Mouse (Mus musculus) left cerebral cortex, postnatal 4 days (tissue): ENCODE measurements around the gene Plscr3. TPM values are rescaled to one million over a fixed set of nuclear protein-coding genes. Genes with fewer than 3 reads are reported as not detected.

Source experiments
- DNase-seq: peaks from one replicate; pipeline ENCODE4 v3.0.0-alpha.2; 2022
- intact Hi-C: fragments of 180-260 bp; cut with DNase I; formaldehyde crosslinking; loops from one replicate; pipeline ENCODE4 v1.15.1; 2025
- total RNA-seq, 2 experiments: library from RNA; stranded (reverse); gene quantifications; 2 replicates each; pipeline ENCODE4 v1.2.3; 2021

The Plscr3 gene
- total RNA-seq, 2 experiments from 2014 or later = 46.2 to 52.1 TPM

DNA sequence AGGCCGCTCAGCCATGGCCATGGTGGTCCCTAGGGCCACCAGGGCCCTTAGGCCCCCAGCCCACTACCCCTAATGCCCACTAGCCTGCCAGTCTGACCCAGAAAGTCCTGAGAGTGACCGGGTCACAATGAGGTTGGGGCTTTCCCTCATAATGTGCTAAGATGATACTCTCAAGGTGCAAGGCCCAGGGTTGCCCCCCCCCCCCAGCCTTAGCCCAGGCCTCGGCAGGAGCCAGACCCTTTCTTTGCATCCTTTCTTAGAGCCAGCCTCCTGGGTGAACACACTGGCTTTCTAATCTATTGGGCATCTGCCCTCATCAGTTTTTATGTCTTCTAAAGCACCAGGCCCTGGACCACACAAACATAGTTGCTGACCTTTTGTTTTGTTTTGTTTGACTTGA, 24.1 kb upstream of the Plscr3 start, which contains the start of gene Spem1:
Spem1 (minus strand) TSS at position 101 of the 400 bp plus-strand sequence.
- no peak for DNase-seq

DNA sequence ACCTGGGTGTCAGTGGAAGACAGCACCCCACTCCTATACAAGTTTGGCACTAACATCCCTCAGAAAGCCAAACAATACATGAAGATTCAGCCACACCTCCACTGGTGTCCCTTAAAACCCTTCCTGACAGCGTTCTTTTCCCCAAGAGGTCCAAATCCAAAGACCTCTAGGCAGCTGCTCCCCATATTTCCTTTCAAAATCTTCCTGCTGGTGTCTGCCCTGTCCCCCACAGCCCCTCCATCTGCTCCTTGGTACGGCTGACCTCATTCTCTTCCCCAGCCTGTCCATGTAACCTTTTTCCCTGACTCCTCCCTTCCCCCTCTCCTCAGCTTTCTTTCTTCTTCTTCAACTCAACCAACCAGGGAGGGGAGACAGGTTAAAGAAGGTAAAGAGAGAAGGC, 22.7 kb upstream of the Plscr3 start:
- intact Hi-C loops = no loop called here
- no peak for DNase-seq

More for the DNA sequence above, 24.1 kb upstream of the Plscr3 start, which contains the start of gene Spem1:
- intact Hi-C loops = no loop called here

DNA sequence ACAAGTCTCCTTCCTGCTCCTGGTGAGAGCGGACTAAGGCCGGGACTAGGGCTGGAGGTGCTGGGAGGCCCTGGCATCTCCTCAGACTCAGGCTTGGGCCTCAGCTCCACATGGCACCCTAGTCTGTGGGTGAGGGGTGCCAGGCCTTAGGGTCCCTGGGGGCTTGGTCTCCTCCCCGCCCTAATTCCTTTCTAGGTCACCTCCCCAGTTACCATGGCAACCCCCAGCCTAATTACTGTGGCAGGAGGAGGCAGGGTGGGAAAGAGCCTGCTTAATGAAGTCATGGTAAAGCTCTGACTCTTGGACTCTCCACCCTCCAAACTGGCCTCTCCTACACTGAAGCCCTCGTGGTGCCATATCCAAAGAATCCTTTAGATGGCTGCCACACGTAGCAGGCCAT, 17.3 kb upstream of the Plscr3 start:
- DNase-seq = no peak
- intact Hi-C loops = no loop called here

DNA sequence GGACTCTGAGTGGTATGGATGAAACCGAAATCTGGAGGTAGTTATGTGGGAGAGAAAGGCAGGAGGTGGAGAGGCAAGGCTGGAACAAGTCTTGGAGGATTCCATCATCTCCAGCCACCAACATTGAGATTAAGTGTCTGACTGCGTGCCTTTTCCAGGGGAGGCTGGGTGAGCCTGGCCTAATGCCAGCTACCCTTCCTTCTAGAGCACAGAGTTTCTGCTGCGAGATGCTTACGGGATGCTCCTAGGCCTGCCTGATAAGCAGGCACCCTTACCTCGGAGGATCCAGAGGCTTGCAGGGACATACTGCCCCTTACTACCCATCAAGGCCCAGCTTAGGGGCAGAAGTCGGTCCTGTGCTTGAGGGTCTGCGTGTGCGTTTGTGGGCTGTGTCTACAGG, 12.6 kb upstream of the Plscr3 start:
- no peak for DNase-seq
- intact Hi-C loops = no loop called here

DNA sequence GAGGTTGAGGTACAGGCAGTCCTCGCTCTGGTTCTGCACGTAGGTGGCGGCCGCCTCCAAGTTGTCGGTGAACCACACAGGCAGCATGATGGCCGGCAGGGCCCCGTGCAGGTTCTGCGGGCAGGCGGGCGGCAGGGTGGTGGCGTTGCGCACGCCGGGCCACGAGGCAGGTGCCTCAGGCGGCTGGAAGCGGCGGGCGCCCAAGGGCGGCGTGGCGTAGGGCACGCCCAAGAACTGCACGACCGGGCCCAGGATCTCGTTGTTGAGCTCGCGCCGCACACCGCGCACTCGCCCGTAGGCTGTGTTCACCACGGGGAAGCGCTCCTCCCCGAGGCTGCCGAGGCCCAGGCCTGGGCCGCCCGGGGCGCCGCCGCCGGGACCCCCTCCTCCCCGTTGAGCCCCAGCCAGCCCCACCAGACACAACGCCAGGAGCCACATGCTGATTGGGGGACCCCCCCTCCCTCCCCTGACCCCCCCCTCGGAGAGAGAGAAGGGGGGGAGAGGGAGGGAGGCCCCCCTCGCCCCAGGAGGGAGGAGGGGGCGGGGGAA, 12.1 kb upstream of the Plscr3 start:
- intact Hi-C loops = no loop called here
- no peak for DNase-seq

DNA sequence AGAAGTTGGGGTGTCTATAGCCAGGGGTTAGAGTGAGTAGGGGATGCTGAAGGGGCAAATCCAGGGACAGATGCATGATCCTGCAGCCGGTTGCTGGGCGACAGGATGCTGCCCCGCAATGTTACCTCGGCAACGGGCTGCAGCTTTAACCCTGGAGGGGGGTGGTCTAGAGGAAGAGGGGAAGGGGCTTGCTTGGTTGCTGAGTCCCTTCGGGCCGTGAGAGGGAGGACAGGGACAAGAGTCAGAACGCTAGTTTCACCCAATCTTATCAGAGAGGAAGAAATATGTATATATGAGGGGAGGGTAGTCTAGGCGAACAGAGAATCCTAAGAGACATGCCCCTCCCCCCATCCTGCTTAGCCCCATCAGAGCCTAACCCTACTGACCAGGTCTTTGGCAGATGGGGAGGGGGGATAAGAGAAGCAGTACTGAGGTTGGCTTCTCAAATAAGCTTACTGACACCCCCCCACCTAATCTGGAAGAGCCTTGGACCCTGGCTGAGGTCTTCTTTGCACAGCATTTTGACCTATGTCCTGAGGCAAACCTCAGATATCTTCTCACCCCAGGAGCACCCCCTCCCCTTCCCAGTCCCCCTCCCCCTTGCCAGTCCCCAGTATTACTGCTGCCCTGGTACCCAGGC, 10.7 kb upstream of the Plscr3 start:
- no peak for DNase-seq

DNA sequence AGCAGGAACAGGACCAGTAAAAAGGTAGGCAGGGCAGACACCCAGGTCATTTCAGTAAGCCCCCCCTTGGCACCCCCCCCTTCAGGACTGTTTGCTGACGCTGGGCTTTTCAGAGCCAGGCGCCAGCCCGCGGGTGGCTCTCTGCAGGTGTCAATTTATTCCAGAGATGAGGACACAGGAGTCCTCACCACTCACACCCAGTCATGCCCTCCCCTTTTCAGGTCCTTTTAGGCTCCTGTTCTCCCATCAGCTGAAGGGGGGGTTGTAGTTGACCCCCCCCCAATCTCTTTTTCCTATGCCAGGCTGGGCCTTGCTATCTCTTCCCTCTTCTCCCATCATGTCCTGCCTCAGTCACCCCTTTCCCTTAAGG, 10.2 kb upstream of the Plscr3 start:
- no peak for DNase-seq
- intact Hi-C loops = loop anchor here (5.0 kb wide), 1 partner anchor 34 kb away; the partner anchor contains the start of gene Fgf11

More for the DNA sequence above, 10.7 kb upstream of the Plscr3 start:
- intact Hi-C loops = loop anchor here (5.0 kb wide), 1 partner anchor 33 kb away; the partner anchor contains the start of gene Fgf11

DNA sequence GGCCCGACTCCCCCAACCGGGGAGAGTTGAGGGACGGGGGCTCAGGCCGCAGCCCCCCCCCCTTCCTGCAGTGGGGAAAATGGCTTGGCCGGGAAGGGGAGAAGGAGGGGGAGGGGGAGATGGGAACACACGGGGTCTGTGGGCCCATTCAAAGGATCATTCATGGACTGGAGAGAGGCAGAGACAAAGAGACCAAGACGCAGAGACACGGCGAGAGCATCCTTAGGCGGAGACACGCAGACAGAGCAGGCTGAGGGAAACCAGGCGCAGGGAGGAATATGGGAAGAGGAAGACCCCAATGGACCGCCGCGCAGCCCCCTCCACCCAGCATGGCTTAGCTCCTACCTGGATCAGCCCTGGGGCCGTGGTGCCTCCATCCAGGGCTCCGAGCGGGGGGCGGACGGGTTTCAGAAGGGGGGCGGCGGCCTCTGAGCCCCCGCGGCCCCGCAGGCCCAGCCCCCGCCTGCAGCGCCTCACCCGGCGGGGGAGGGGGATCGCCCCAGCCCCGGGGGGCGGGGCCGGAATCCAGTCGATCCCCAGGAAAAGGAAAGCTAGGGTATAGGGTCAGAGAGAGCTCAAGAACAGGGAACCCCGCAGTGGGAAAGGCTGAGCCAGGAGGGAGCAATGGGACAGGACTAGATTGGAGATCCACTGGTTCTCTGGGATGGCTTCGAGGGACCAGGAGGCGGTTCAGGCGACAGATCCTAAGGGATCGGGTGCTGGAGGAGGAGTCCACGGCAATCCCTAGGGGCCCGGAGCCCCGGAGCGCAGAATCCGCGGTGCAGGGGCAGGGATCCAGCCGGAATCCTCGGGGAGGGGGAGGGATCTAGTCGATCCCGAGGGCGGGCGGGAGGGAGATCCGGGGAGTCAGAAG, 9.2 kb upstream of the Plscr3 start:
- peak; percentile 44 for DNase-seq
- intact Hi-C loops = loop anchor here (5.0 kb wide), 1 partner anchor 35 kb away; the partner anchor contains the start of gene Fgf11

DNA sequence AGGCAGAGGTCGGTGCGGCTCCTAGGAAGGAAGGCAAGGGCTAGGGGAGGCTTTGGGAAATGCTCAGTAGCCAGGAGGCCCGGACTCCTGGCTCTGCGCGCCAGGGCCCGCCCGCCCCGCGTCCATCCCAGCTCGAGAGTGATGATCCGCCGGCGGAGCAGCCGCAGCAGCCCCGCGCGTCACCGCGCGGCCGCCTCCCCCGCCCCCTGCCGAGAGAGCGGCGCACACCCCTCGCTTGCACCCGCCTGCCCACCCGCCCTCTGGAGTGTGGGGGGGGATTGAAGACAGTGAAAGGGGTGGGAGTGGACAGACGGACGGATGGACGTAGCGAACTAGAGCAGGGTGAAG, 8.6 kb upstream of the Plscr3 start, which contains the start of gene Nlgn2:
Nlgn2 (minus strand) TSS at position 181 of the 348 bp plus-strand sequence.
- intact Hi-C loops = loop anchor here (5.0 kb wide), 1 partner anchor 35 kb away; the partner anchor contains the start of gene Fgf11
- DNase-seq = peak; percentile 89

DNA sequence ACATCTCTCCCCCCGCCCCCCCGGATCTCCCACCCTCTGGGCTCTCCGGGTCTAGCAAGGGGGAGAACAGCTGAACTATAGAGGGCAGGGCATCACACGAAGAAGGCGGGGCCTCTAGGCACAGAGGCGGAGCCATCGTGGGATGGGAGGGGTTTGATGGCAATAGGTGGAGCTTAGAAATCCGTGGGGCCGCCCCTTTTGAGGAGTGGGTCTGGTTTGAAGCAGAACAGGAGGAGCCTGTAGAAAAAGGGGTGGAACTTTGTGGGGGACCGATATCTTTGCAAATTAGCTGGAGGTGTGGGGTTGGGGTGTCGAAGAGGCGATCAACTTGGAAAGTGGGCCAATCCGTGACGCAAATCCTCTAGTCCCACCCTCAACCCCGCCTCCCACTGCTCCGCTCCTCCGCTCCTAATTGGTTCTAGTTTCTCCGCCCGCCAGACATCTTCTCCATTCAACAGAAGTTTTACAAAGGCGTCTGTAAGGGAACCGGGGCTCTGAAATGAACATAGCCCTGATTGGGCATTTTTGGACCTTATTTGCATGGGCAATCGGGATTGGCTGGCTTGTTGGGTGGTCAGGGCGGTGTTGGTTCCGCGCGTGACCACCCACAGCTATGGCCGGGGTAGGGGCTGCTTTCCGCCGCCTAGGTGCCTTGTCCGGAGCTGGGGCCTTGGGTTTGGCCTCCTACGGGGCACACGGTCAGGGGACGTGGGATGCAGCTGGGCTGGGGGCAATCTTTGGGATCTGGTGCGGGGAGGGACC, 8.0 kb upstream of the Plscr3 start, which contains the start of gene Tmem256:
Tmem256 (plus strand) TSS at position 563 of the 762 bp plus-strand sequence.
- peak; percentile 98 for DNase-seq
- intact Hi-C loops = loop anchor here (5.0 kb wide), 1 partner anchor 36 kb away; the partner anchor contains the start of gene Fgf11

DNA sequence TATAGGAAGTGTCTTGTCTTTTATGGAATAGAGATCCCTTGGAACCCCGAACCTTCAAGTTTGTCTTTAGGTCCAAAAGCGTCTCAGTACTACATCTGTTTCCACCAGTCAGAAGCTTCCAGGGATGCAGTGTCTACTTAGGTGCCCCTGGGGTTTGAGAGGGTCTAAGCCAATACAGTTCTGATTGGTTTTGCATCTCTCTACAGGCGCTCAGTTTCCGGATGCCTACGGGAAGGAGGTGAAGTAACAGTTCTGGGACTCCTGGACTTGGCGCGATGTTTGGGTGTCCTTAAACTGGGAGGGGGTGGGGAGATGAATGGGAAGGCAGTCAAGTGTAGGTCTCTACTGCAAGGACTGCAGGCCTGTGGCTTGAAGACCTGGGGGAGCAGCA, 7.5 kb upstream of the Plscr3 start:
- intact Hi-C loops = loop anchor here (5.0 kb wide), 1 partner anchor 36 kb away; the partner anchor contains the start of gene Fgf11
- DNase-seq = no peak

DNA sequence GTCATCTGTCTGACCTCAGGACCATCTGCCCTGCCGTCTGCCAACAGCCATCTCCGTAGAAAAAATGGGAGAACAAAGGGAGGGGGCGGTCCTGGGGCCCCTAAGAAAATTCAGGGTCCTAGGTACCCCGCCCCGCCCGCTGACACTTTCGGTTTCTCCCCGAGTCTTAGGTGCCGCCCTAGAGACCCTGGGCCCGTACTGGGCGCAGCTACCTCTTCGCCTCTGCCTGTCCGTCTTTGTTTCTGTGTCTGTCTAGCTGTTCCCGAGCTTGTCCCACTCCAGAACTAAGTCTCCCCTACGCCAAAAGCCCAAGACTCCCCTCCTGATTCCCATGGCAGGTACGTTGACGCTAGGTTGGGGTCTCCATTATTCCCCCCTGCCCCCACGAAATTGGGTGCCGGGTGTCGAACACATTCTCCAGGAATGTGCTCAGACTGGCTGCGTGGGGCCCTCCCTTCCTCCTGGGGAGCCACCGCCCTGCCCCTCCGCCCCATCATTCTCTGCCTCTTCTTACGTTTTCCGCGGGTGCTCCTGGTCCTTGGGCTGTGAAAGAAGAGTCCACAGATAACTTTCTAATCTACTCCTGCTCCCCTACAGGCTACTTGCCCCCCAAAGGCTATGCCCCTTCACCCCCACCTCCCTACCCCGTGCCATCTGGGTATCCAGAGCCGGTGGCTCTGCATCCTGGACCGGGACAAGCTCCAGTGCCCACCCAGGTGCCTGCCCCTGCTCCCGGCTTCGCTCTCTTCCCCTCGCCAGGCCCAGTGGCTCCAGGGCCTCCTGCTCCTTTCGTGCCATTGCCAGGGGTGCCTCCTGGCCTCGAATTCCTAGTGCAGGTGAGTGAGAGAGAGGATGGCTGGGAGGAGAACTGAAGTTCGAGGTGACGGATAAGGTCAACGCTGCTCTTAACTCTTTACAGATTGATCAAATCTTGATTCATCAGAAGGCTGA, 837 bp downstream of the Plscr3 start:
- intact Hi-C loops = no loop called here
- DNase-seq = no peak

DNA sequence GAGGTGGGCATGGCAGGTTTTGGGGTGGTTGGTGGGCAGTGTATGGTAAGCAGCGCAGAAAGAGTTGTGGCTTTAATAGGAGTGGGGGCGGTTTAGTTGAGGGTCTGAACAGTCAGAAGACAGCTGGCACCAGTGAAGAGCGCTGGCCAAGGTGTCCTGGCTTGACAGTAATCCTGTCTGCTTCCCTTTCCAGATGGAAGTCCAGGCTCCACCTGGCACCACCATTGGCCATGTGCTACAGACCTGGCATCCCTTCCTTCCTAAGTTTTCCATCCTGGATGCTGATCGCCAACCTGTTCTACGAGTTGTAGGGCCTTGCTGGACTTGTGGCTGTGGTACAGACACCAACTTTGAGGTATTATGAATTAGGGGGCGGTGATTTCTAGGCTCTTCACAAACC, 1.8 kb downstream of the Plscr3 start:
- intact Hi-C loops = no loop called here
- peak; percentile 53 for DNase-seq

DNA sequence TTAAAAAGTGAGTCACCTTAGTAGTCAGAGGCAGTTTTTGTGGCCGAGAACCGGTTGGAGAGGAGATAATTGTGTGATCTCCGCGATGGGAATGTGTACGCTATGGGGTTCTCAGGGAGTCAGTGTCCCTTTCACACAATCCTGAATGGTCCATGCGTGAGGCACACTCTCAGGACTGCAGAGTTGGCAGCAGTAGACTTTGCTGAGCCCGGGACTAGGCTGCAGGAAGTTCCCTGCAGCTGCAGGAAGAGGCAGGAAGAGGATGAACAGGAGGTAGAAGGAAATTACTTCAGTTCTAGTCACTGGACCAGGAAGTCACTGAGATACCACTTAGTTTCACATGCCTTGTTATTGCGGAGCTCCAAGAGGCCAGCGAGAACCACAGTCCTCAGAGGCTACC, 3.0 kb downstream of the Plscr3 start:
- intact Hi-C loops = no loop called here
- DNase-seq = no peak

DNA sequence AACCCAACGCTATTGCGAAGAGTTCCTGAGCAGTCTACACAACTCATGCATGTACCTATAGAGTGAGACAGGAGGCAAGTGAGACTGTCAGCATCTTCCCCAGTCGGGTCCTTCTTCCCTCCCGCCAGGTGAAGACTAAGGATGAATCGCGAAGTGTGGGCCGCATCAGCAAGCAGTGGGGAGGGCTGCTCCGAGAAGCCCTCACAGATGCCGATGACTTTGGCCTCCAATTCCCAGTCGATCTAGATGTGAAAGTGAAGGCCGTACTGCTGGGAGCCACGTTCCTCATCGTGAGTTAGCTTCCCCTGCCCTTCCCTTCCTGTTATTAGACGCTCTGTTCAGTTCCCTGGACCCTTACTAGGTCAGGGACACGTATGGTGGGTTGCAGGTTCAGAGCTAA, 3.7 kb downstream of the Plscr3 start:
- intact Hi-C loops = loop anchor here (5.0 kb wide), 1 partner anchor 902 kb away; no protein-coding TSS in a partner anchor

DNA sequence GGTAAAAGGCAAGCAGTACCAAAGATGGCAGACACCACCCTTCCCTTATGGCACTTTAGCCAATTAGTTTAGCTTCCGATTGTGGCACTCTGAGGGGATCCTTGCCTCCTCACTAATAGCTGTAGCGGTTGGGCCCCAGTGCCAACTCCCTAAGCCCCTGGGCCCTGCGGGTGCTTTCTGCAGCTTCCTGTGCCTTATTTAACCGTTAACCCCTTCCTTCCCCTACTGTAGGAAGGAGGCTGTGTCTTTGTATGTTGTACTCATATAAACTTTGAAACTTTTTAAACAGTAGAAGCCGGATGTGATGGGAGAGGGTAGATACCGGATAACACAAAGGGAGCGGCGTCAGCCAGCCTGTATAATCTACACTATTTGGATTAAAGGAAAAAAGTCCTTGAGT, 4.6 kb downstream of the Plscr3 start:
- intact Hi-C loops = loop anchor here (5.0 kb wide), 1 partner anchor 902 kb away; no protein-coding TSS in a partner anchor
- DNase-seq = no peak

More for the DNA sequence above, 3.7 kb downstream of the Plscr3 start:
- DNase-seq = no peak

DNA sequence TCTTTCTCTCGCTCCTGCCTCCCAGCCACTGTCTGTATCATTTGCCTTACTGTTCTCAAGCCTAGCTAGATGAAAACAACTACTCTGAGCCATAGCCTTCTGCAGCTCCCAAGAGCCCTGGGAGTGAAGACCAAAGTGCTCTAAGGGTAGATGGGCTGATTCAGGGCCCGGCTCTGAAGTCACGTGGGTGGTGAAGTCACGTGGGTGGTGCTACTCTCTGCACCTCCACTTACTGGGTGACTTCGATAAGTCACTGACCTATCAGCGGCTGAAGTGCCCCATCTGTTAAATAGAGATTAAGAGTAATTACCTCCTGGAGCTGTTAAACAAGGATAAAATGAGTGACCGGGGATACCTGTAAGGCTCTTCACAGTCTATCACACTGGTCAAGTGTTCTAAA, 7.8 kb downstream of the Plscr3 start:
- intact Hi-C loops = loop anchor here (5.0 kb wide), 1 partner anchor 898 kb away; no protein-coding TSS in a partner anchor

DNA sequence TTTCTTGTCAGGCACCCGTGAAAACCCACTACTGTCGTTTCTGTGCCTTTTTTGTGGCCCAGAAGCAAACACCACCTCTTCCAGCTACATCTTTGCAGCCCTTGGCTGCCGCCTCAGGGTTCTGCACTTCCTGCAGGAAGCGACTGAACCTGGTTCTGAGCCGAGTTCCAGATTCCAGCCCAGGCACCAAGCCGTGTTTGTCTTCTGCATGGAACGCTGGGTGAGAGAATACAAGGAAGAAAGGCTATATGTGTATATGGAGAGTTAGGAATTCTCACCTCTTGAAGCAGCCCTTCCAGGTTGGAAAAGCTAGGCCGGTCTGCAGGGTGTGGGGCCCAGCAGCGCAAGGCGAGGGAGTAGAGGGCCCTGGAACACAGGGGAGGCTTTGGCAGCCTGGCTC, 8.5 kb downstream of the Plscr3 start:
- no peak for DNase-seq
- intact Hi-C loops = loop anchor here (5.0 kb wide), 1 partner anchor 898 kb away; no protein-coding TSS in a partner anchor

More for the DNA sequence above, 7.8 kb downstream of the Plscr3 start:
- no peak for DNase-seq

DNA sequence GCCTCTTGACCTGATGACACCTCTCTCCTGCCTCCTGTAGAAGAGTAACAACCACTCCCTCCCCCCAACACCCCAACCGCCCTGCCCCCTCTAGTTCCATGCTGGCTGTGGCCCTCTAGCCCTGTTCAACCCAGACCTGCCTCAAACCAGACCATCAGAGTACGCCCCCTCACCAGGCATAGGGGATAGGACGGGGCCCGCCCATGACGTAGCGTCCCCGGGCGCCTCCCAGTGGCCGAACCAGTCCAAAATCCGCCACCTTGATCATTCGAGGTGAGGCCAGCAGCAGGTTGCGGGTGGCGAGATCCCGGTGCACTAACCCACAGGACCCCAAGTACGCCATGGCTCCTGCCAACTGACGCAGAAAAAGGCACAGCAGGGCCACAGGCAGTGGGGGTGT, 9.2 kb downstream of the Plscr3 start:
- DNase-seq = peak; percentile 63
- intact Hi-C loops = no loop called here
